Mouse (Mus musculus): ENCODE data around the gene Mvb12b.

DNA sequence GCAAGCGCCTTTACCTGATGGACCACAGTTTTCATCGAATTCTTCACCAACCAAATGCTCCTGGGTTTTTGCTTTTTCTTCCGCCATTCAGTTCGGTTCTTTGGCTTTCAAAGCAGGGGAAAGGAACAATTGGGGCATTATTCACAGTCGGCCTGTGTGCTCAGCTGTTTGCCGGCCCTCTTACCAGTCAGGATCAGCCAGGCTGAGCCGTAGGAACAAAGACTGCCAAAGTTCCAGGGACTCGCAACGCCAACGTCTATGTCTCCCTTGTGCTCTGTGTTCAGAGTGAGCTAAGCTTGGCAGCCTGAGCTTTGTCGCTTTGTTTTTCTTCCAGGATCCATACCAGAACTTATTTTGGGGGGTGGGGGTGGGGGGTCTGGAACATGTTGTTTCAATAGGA is 28.9 kb upstream of the Mvb12b start:
- no peak for TF ChIP-seq CTCF (IDR thresholded peaks at IDR 0.05; ENCODE audit: borderline replicate concordance, control insufficient read depth, extremely low read depth, insufficient read depth, low read length, poor library complexity)
- no peak for TF ChIP-seq POLR2A (IDR thresholded peaks at IDR 0.05; ENCODE audit: control insufficient read depth, extremely low read depth, insufficient read depth, low read length, poor library complexity)
